Mouse (Mus musculus) spleen, adult 2 months (tissue): Measurements from ENCODE around the gene Kcnk13. TPM values are rescaled to one million over a fixed set of nuclear protein-coding genes. Genes with fewer than 3 reads are reported as not detected.

Experiments used
- DNase-seq, 2 experiments: peaks; one replicate each; pipeline versions ENCODE4 v3.0.0 to v3.0.0-alpha.2; 2012 to 2021; ENCODE audit warnings: low spot score in 2 of 2, low read depth in 1 of 2
- H3K27ac ChIP-seq: fragments of 200-500 bp; 2 replicates; pipeline ENCODE4 v1.5.1; 2012; ENCODE audit warnings: low read length, inconsistent platforms; ENCODE audit not compliant: insufficient read depth
- H3K27me3 ChIP-seq: fragments of 200-500 bp; 2 replicates; pipeline ENCODE4 v1.6.1; 2012; ENCODE audit warnings: mild to moderate bottlenecking, moderate library complexity, low read length, inconsistent platforms; ENCODE audit not compliant: control insufficient read depth, insufficient read depth
- H3K36me3 ChIP-seq: fragments of 200-500 bp; 2 replicates; pipeline ENCODE4 v1.6.1; 2012; ENCODE audit warnings: mild to moderate bottlenecking, low read length, inconsistent platforms; ENCODE audit not compliant: control insufficient read depth, insufficient read depth
- H3K4me1 ChIP-seq: fragments of 200-500 bp; 2 replicates; pipeline ENCODE4 v1.6.1; 2011; ENCODE audit warnings: inconsistent platforms; ENCODE audit not compliant: control insufficient read depth, insufficient read depth, insufficient read length
- H3K4me3 ChIP-seq: fragments of 200-500 bp; 2 replicates; pipeline ENCODE4 v1.5.1; 2011; ENCODE audit warnings: mild to moderate bottlenecking, inconsistent platforms; ENCODE audit not compliant: insufficient read depth, insufficient read length; ENCODE audit errors: extremely low read depth
- CTCF ChIP-seq: fragments of 200-500 bp; IDR thresholded peaks from 2 replicates; pipeline ENCODE4 v1.5.1; 2011; ENCODE audit warnings: mild to moderate bottlenecking, inconsistent platforms; ENCODE audit not compliant: insufficient read depth, insufficient read length, insufficient replicate concordance; ENCODE audit errors: extremely low read depth
- POLR2A ChIP-seq: fragments of 200-500 bp; IDR thresholded peaks from 2 replicates; pipeline ENCODE4 v1.6.1; 2011; ENCODE audit warnings: low read depth, low read length, inconsistent platforms
- WGBS: fragments of 180-500 bp; shearing (Covaris S2); methylation state at CpG from one replicate; pipeline ENCODE4 v1.1.7; 2018; 5-methylcytosine and 5-hydroxymethylcytosine counted together
- polyA plus RNA-seq: library from polyadenylated mRNA; depleted of rRNA; stranded (reverse); fragments of >200 nt; gene quantifications from 2 replicates; pipeline ENCODE4 v1.2.3, GENCODE M21; 2012

The Kcnk13 gene
- polyA plus RNA-seq, 1 experiment = 2.8 TPM

GRCm38 (mm10) chr12:99942441-99942840 is 21.9 kb upstream of the Kcnk13 start:
- TF ChIP-seq CTCF = no peak
- no peak for TF ChIP-seq POLR2A
- WGBS = 19% methylated on average over 8 of the region's 8 CpGs
- Histone ChIP-seq H3K27me3 (no peaks in the 10 kb centered on the region), H3K27ac (peak overlapping the region; percentile 19; the same call in 1 of the 2 replicates), H3K4me1 (peaks cover 6% of the 10 kb centered on the region; the same call in 1 of the 2 replicates), H3K4me3 (no peak overlapping the region), H3K36me3 (0 out of 2 replicates have a peak, but pooled peaks cover 3% of the 10 kb centered on the region)
- DNase-seq = peak in 1 of 2 experiments; percentile 11

- DNase-seq = peak in 1 of 2 experiments; percentile 65
These were observed 11.4 kb upstream of the Kcnk13 start for GRCm38 (mm10) chr12:99952928-99953327.

GRCm38 (mm10) chr12:99956411-99956810 is 7.9 kb upstream of the Kcnk13 start:
- WGBS = 20% methylated on average over 7 of the region's 7 CpGs
- Histone ChIP-seq H3K4me3 (no peak overlapping the region), H3K36me3 (no peaks in the 10 kb centered on the region), H3K4me1 (peaks cover 14% of the 10 kb centered on the region; the same call in 1 of the 2 replicates), H3K27ac (peak overlapping the region; percentile 54), H3K27me3 (no peaks in the 10 kb centered on the region; the same call in 1 of the 2 replicates)
- TF ChIP-seq CTCF (no peak), POLR2A (no peak)
- peak in 1 of 2 experiments; percentile 63 for DNase-seq

More at GRCm38 (mm10) chr12:99952928-99953327, 11.4 kb upstream of the Kcnk13 start:
- Histone ChIP-seq H3K36me3 (no peaks in the 10 kb centered on the region; the same call in 1 of the 2 replicates), H3K27ac (no peak overlapping the region), H3K27me3 (no peaks in the 10 kb centered on the region), H3K4me1 (peaks cover 14% of the 10 kb centered on the region; the same call in 1 of the 2 replicates), H3K4me3 (no peak overlapping the region)
- peak; percentile 63; the same call in 1 of the 2 replicates for TF ChIP-seq CTCF
- no peak for TF ChIP-seq POLR2A
- WGBS = 81% methylated on average over 7 of the region's 7 CpGs

GRCm38 (mm10) chr12:99958068-99959060 is 5.9 kb upstream of the Kcnk13 start:
- H3K27me3 ChIP-seq = no peaks in the 10 kb centered on the region; the same call in 1 of the 2 replicates
- 81% methylated on average over 9 of the region's 9 CpGs for WGBS
- peaks cover 14% of the 10 kb centered on the region; the same call in 1 of the 2 replicates for H3K4me1 ChIP-seq
- H3K36me3 ChIP-seq = no peaks in the 10 kb centered on the region
- no peak overlapping the region for H3K4me3 ChIP-seq
- TF ChIP-seq POLR2A (no peak), CTCF (no peak)
- H3K27ac ChIP-seq = no peak overlapping the region
- DNase-seq = no peak

- no peak overlapping the region for H3K4me3 ChIP-seq
- H3K36me3 ChIP-seq = no peaks in the 10 kb centered on the region
- H3K27me3 ChIP-seq = no peaks in the 10 kb centered on the region; the same call in 1 of the 2 replicates
- DNase-seq = no peak
- TF ChIP-seq POLR2A (no peak), CTCF (no peak)
- H3K4me1 ChIP-seq = peaks cover 15% of the 10 kb centered on the region; the same call in 1 of the 2 replicates
- no peak overlapping the region for H3K27ac ChIP-seq
These were observed 5.0 kb upstream of the Kcnk13 start for GRCm38 (mm10) chr12:99959291-99959690.

GRCm38 (mm10) chr12:99959930-99960329 is 4.4 kb upstream of the Kcnk13 start:
- no peak for DNase-seq
- Histone ChIP-seq H3K4me1 (peaks cover 17% of the 10 kb centered on the region; the same call in 1 of the 2 replicates), H3K27me3 (no peaks in the 10 kb centered on the region; the same call in 1 of the 2 replicates), H3K36me3 (no peaks in the 10 kb centered on the region), H3K4me3 (no peak overlapping the region), H3K27ac (no peak overlapping the region)
- WGBS = 25% methylated on average over 10 of the region's 10 CpGs
- no peak for TF ChIP-seq CTCF
- TF ChIP-seq POLR2A = no peak
